Mouse (Mus musculus): ENCODE results near the gene Hoxb7. TPM values are rescaled to one million over a fixed set of nuclear protein-coding genes. Genes with fewer than 3 reads are reported as not detected.

Hoxb7 gene
- total RNA-seq, 2 experiments from 2014 or later: not detected

GRCm38 (mm10) chr11:96282795-96283430, 3.5 kb upstream of the Hoxb7 start:
- DNase-seq: no peak
- intact Hi-C loops (cut with DNase I): loop anchor here (5.0 kb wide), 1 partner anchor 276 kb away; the partner anchor contains the start of gene Igf2bp1

DNA sequence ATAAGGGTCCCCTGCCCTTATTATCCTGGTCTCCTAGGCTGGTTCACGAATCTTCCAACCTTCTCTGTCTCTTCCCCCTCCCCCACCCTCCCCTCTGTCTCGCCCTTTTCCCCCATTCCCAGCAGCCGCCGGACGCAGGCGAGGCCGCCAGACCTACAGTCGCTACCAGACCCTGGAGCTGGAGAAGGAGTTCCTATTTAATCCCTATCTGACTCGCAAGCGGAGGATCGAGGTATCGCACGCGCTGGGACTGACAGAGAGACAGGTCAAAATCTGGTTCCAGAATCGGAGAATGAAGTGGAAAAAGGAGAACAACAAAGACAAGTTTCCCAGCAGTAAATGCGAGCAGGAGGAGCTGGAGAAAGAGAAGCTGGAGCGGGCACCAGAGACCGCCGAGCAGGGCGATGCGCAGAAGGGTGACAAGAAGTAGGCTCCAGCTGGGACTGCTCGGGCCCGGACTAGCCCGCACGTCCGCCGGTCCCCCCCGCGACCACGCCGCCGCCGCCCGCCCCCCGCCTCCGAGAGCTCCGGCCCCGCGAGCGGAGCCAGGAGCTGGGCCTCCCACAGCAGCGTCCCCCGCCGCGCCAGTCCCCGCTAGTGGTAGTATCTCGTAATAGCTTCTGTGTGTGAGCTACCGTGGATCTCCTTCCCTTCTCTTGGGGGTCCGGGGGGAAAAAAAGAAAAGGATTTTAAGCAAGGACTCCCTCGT, 2.2 kb upstream of the Hoxb7 start:
- no peak for DNase-seq
- intact Hi-C loops (cut with DNase I): loop anchor here (5.0 kb wide), 1 partner anchor 277 kb away; the partner anchor contains the start of gene Igf2bp1

GRCm38 (mm10) chr11:96284774-96285734, 1.4 kb upstream of the Hoxb7 start:
- intact Hi-C loops (cut with DNase I): loop anchor here (5.0 kb wide), 1 partner anchor 278 kb away; the partner anchor contains the start of gene Igf2bp1

DNA sequence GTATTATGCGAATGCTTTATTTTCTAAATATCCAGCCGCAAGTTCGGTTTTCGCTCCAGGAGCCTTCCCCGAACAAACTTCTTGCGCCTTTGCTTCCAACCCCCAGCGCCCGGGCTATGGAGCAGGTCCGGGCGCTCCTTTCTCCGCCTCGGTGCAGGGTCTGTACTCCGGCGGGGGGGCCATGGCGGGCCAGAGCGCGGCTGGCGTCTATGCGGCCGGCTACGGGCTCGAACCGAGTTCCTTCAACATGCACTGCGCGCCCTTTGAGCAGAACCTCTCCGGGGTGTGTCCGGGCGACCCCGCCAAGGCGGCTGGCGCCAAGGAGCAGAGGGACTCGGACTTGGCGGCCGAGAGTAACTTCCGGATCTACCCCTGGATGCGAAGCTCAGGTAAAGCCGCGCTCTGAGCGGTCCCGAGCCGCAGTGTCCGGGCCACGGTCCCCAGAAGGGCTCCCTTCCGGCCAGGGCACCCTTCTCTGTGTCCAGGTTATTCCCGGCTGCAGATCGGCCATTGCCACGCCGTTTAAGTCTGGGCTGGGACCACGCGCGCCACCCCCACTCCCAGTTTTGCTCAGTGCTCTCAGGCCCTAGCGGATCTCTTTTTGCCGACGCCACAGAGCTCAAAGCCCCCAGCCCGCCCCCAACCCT, 439 bp downstream of the Hoxb7 start:
- no peak for DNase-seq

More at GRCm38 (mm10) chr11:96284774-96285734, 1.4 kb upstream of the Hoxb7 start:
- DNase-seq: no peak

GRCm38 (mm10) chr11:96287411-96287810, 988 bp downstream of the Hoxb7 start:
- DNase-seq: no peak
- intact Hi-C loops (cut with DNase I): no loop called here

More for the DNA sequence above, 439 bp downstream of the Hoxb7 start:
- intact Hi-C loops (cut with DNase I): no loop called here

DNA sequence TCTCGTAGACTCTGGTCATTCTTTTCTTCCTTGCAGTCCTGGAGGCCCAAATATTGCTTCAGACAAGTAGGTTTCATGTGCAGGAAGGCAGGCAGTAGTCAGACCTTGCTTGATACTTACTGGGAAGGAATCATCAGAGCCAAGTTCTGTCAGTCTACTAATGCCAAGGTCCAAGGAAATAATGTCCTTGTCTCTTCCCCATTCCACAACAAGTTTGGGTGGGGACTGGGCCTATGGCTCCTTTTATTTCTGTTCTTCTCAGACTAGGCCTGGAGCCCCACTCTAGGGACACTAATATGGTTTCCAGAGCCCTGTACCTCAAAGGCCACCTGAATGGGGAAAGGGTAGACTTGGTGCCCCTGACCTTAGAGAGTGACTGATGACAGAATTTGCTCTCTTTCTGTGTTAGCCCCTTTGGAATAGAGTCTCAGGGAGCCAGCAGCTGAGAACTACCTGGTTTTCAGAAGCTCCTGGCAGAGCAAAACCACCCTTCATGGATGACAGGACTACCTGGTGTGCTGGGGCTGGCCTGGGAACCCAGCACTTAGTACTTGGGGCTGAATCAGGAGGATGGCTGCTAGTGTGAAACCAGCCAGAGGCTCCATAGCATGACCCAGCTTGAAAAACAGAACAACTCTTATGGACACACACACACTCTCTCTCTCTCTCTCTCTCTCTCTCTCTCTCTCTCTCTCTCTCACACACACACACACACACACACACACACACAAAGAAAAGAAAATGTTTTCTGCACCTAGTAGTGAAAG, 2.2 kb downstream of the Hoxb7 start:
- no peak for DNase-seq
- intact Hi-C loops (cut with DNase I): no loop called here

DNA sequence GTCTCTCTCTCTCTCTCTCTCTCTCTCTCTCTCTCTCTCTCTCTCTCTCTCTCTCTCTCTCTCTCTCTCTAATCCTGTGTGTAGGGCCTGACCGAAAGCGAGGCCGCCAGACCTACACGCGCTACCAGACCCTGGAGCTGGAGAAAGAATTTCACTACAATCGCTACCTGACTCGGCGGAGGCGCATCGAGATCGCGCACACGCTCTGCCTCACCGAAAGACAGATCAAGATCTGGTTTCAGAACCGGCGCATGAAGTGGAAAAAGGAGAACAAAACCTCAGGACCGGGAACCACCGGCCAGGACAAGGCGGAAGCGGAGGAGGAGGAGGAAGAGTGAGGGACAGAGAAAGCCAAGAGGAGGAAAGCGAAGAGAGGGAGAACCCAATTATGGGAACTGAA, 2.9 kb downstream of the Hoxb7 start:
- DNase-seq: no peak
- intact Hi-C loops (cut with DNase I): no loop called here

GRCm38 (mm10) chr11:96289837-96290236, 3.4 kb downstream of the Hoxb7 start:
- intact Hi-C loops (cut with DNase I): no loop called here
- no peak for DNase-seq

- intact Hi-C loops (cut with DNase I): no loop called here
- DNase-seq: no peak
Measured at GRCm38 (mm10) chr11:96290705-96291355, 4.4 kb downstream of the Hoxb7 start.

- intact Hi-C loops (cut with DNase I): no loop called here
Measured at GRCm38 (mm10) chr11:96291681-96292564, 5.5 kb downstream of the Hoxb7 start, which contains the start of gene Hoxb6. TSS of gene Hoxb6 (plus strand) at chr11:96292476.

DNA sequence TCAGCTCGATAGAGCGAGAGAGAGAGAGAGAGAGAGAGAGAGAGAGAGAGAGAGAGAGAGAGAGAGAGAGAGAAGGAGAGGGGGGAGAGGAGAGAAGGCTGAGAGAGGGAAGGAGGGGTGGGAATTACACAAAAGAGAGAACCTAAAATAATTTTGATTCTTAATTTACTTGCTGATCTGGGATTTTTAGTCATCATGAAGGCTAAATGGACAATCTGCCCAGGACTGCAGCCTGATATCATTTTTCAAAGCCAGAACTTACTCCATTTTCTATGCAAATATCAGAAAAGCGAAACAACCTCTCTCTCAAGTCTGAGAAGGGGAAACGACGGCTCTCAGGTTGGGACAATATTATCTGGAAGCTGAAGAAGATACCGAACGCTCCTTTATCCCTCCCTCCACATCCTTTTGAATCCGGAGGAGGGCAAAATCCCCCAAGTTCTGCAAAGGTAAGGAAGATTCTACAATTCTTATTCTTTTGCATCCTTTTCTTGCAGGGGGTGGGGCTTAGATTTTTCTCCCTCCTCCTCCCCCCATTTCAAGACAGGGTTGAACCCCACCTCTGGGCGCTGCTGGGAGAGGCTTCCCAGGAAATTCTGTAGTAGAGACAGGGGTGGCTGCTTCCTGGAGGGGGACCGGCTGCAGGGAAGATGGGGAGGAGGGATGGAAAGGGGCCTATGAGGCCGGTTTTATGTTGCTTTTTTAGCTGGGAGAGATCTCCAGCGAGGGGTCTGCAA, 6.3 kb downstream of the Hoxb7 start:
- no peak for DNase-seq
- intact Hi-C loops (cut with DNase I): no loop called here

More at GRCm38 (mm10) chr11:96291681-96292564, 5.5 kb downstream of the Hoxb7 start, which contains the start of gene Hoxb6:
- no peak for DNase-seq

GRCm38 (mm10) chr11:96293302-96293921, 7.0 kb downstream of the Hoxb7 start:
- no peak for DNase-seq
- intact Hi-C loops (cut with DNase I): no loop called here

DNA sequence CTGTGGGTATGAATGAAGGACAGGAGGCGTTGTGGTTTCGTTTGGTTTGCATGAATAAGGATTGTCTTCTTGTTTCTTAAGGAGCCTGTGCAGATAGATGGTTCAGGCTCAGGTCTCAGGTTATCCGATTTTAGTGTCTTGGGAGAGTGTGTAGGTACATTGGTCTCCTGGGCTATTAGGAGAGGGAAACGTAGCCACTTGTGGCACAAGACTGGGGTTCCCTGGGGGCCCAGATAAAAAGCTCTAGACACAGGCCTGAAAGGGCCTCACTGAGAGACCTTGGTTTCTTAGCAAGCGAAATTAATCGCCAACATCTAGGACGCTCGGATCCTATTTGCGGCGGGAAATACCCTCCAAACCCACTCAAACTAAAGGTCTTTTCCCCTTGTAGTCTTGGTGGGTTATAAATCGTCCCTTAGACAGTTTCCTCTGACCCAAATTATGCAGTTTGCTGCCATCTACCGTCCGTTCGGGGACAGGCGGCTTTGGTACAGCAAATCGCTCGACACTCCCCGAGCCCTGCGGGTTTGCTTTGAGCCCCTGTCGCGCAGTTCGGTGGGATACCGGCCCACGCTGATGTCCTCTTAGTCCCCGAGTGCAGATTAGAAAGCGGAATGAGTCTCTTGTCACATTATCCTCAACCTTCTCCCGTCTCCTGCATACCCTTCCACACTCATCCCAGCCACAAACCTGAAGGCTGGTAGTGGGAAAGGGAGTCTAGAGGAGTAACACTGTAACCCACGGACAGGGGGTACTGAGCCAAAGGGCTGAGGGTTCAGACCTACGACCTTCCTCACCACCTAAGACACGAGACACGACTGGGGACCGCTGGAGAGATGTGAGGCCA, 8.0 kb downstream of the Hoxb7 start:
- intact Hi-C loops (cut with DNase I): loop anchor here (2.0 kb wide), 1 partner anchor 14 kb away; the partner anchor contains the start of gene Hoxb8

GRCm38 (mm10) chr11:96295092-96295835, 8.8 kb downstream of the Hoxb7 start:
- intact Hi-C loops (cut with DNase I): loop anchor here (2.0 kb wide), 1 partner anchor 14 kb away; the partner anchor contains the start of gene Hoxb8

More for the DNA sequence above, 8.0 kb downstream of the Hoxb7 start:
- DNase-seq: peak; percentile 69 to 74

DNA sequence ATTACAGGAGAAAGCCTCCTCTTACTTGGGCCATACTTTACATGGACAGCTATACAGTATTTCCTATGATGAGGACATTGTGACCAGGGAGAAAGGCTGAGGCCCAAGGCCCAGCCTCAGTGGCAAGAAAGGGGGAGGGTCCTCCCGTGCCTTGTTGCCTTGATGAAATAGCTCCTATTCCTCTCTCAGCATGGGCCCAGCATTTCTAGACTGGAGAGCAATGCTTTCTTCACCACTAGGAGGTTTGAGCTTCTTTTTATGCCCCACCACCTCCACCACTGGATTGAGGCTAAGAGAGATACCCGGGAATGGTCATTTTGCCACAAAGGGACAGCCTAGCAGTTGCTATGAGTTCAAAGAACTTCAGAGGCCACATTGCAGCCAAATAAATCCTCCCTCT, 10.6 kb downstream of the Hoxb7 start:
- intact Hi-C loops (cut with DNase I): no loop called here

More at GRCm38 (mm10) chr11:96295092-96295835, 8.8 kb downstream of the Hoxb7 start:
- DNase-seq: no peak

More for the DNA sequence above, 10.6 kb downstream of the Hoxb7 start:
- DNase-seq: no peak
